Mouse (Mus musculus): ENCODE results near the gene Ngly1. TPM values are rescaled to one million over a fixed set of nuclear protein-coding genes. Genes with fewer than 3 reads are reported as not detected.

Ngly1 gene
- polyA plus RNA-seq, 1 experiment: 21.4 TPM

- H3K4me1 ChIP-seq (ENCODE audit: control insufficient read depth, insufficient read depth, low read length): no peaks in the 10 kb centered on the region; the same call in 1 of the 2 replicates
- H3K4me3 ChIP-seq (replicated peaks; ENCODE audit: insufficient read depth, low read depth, low read length): no peak overlapping the region
- TF ChIP-seq CTCF (IDR thresholded peaks at IDR 0.05; ENCODE audit: borderline replicate concordance, insufficient read depth, low read depth, low read length) (no peak), POLR2A (IDR thresholded peaks at IDR 0.05; ENCODE audit: borderline replicate concordance, insufficient read depth, low read length) (no peak)
- WGBS: 51% methylated on average over 2 of the region's 2 CpGs
- H3K27me3 ChIP-seq (ENCODE audit: control insufficient read depth, insufficient read depth, low read length): no peaks in the 10 kb centered on the region
- no peak for DNase-seq
- no peak overlapping the region for H3K27ac ChIP-seq (ENCODE audit: insufficient read depth, low read length)
Measured at GRCm38 (mm10) chr14:16314842-16315241, 65.8 kb downstream of the Ngly1 start.

GRCm38 (mm10) chr14:16316715-16317114 lies 67.6 kb downstream of the Ngly1 start:
- H3K4me3 ChIP-seq (replicated peaks; ENCODE audit: insufficient read depth, low read depth, low read length): no peak overlapping the region
- DNase-seq: no peak
- no peaks in the 10 kb centered on the region for H3K27me3 ChIP-seq (ENCODE audit: control insufficient read depth, insufficient read depth, low read length)
- TF ChIP-seq CTCF (IDR thresholded peaks at IDR 0.05; ENCODE audit: borderline replicate concordance, insufficient read depth, low read depth, low read length): no peak
- no peaks in the 10 kb centered on the region; the same call in 1 of the 2 replicates for H3K4me1 ChIP-seq (ENCODE audit: control insufficient read depth, insufficient read depth, low read length)
- no peak overlapping the region for H3K27ac ChIP-seq (ENCODE audit: insufficient read depth, low read length)
- 90% methylated on average over 1 of the region's 1 CpGs for WGBS

GRCm38 (mm10) chr14:16319818-16320217 lies 70.7 kb downstream of the Ngly1 start:
- no peaks in the 10 kb centered on the region; the same call in 1 of the 2 replicates for H3K4me1 ChIP-seq (ENCODE audit: control insufficient read depth, insufficient read depth, low read length)
- no peak for TF ChIP-seq POLR2A (IDR thresholded peaks at IDR 0.05; ENCODE audit: borderline replicate concordance, insufficient read depth, low read length)
- TF ChIP-seq CTCF (IDR thresholded peaks at IDR 0.05; ENCODE audit: borderline replicate concordance, insufficient read depth, low read depth, low read length): no peak
- H3K27ac ChIP-seq (ENCODE audit: insufficient read depth, low read length): no peak overlapping the region
- 92% methylated on average over 2 of the region's 2 CpGs for WGBS
- DNase-seq: no peak
- H3K27me3 ChIP-seq (ENCODE audit: control insufficient read depth, insufficient read depth, low read length): no peaks in the 10 kb centered on the region
- H3K4me3 ChIP-seq (replicated peaks; ENCODE audit: insufficient read depth, low read depth, low read length): no peak overlapping the region

GRCm38 (mm10) chr14:16324394-16324793 lies 75.3 kb downstream of the Ngly1 start:
- 79% methylated on average over 4 of the region's 4 CpGs for WGBS
- Histone ChIP-seq H3K4me3 (replicated peaks; ENCODE audit: insufficient read depth, low read depth, low read length) (no peak overlapping the region), H3K27ac (ENCODE audit: insufficient read depth, low read length) (no peak overlapping the region), H3K27me3 (ENCODE audit: control insufficient read depth, insufficient read depth, low read length) (no peaks in the 10 kb centered on the region), H3K4me1 (ENCODE audit: control insufficient read depth, insufficient read depth, low read length) (no peaks in the 10 kb centered on the region)
- no peak for DNase-seq
- TF ChIP-seq CTCF (IDR thresholded peaks at IDR 0.05; ENCODE audit: borderline replicate concordance, insufficient read depth, low read depth, low read length) (no peak), POLR2A (IDR thresholded peaks at IDR 0.05; ENCODE audit: borderline replicate concordance, insufficient read depth, low read length) (no peak)

GRCm38 (mm10) chr14:16325208-16325607 lies 76.1 kb downstream of the Ngly1 start:
- H3K27ac ChIP-seq (ENCODE audit: insufficient read depth, low read length): no peak overlapping the region
- WGBS: 10% methylated on average over 1 of the region's 1 CpGs
- no peaks in the 10 kb centered on the region for H3K4me1 ChIP-seq (ENCODE audit: control insufficient read depth, insufficient read depth, low read length)
- no peaks in the 10 kb centered on the region for H3K27me3 ChIP-seq (ENCODE audit: control insufficient read depth, insufficient read depth, low read length)
- no peak overlapping the region for H3K4me3 ChIP-seq (replicated peaks; ENCODE audit: insufficient read depth, low read depth, low read length)
- no peak for DNase-seq
- TF ChIP-seq CTCF (IDR thresholded peaks at IDR 0.05; ENCODE audit: borderline replicate concordance, insufficient read depth, low read depth, low read length) (no peak), POLR2A (IDR thresholded peaks at IDR 0.05; ENCODE audit: borderline replicate concordance, insufficient read depth, low read length) (no peak)

- peak in 1 of 2 experiments; percentile 17 for DNase-seq
- no peak overlapping the region for H3K27ac ChIP-seq (ENCODE audit: insufficient read depth, low read length)
- no peak overlapping the region for H3K4me3 ChIP-seq (replicated peaks; ENCODE audit: insufficient read depth, low read depth, low read length)
- H3K27me3 ChIP-seq (ENCODE audit: control insufficient read depth, insufficient read depth, low read length): no peaks in the 10 kb centered on the region
- TF ChIP-seq CTCF (IDR thresholded peaks at IDR 0.05; ENCODE audit: borderline replicate concordance, insufficient read depth, low read depth, low read length) (no peak), POLR2A (IDR thresholded peaks at IDR 0.05; ENCODE audit: borderline replicate concordance, insufficient read depth, low read length) (no peak)
- no peaks in the 10 kb centered on the region for H3K4me1 ChIP-seq (ENCODE audit: control insufficient read depth, insufficient read depth, low read length)
- WGBS: 22% methylated on average over 2 of the region's 2 CpGs
Measured at GRCm38 (mm10) chr14:16328531-16328930, 79.5 kb downstream of the Ngly1 start.

- H3K27me3 ChIP-seq (ENCODE audit: control insufficient read depth, insufficient read depth, low read length): no peaks in the 10 kb centered on the region
- H3K4me3 ChIP-seq (replicated peaks; ENCODE audit: insufficient read depth, low read depth, low read length): no peak overlapping the region
- H3K27ac ChIP-seq (ENCODE audit: insufficient read depth, low read length): no peak overlapping the region
- DNase-seq: no peak
- TF ChIP-seq POLR2A (IDR thresholded peaks at IDR 0.05; ENCODE audit: borderline replicate concordance, insufficient read depth, low read length): no peak
- no peak for TF ChIP-seq CTCF (IDR thresholded peaks at IDR 0.05; ENCODE audit: borderline replicate concordance, insufficient read depth, low read depth, low read length)
- no peaks in the 10 kb centered on the region for H3K4me1 ChIP-seq (ENCODE audit: control insufficient read depth, insufficient read depth, low read length)
- WGBS: 41% methylated on average over 5 of the region's 5 CpGs
Measured at GRCm38 (mm10) chr14:16328959-16329480, 79.9 kb downstream of the Ngly1 start.

- Histone ChIP-seq H3K4me1 (ENCODE audit: control insufficient read depth, insufficient read depth, low read length) (no peaks in the 10 kb centered on the region), H3K27me3 (ENCODE audit: control insufficient read depth, insufficient read depth, low read length) (no peaks in the 10 kb centered on the region), H3K27ac (ENCODE audit: insufficient read depth, low read length) (no peak overlapping the region), H3K4me3 (replicated peaks; ENCODE audit: insufficient read depth, low read depth, low read length) (no peak overlapping the region)
- 79% methylated on average over 3 of the region's 3 CpGs for WGBS
- DNase-seq: no peak
- TF ChIP-seq CTCF (IDR thresholded peaks at IDR 0.05; ENCODE audit: borderline replicate concordance, insufficient read depth, low read depth, low read length) (no peak), POLR2A (IDR thresholded peaks at IDR 0.05; ENCODE audit: borderline replicate concordance, insufficient read depth, low read length) (no peak)
Measured at GRCm38 (mm10) chr14:16329756-16330155, 80.7 kb downstream of the Ngly1 start.
